Mouse (Mus musculus): ENCODE measurements around the gene Ranbp9. TPM values are rescaled to one million over a fixed set of nuclear protein-coding genes. Genes with fewer than 3 reads are reported as not detected.

The Ranbp9 gene
- total and polyA plus RNA-seq, 3 experiments: 66.3 to 132 (median 81.0) TPM

DNA sequence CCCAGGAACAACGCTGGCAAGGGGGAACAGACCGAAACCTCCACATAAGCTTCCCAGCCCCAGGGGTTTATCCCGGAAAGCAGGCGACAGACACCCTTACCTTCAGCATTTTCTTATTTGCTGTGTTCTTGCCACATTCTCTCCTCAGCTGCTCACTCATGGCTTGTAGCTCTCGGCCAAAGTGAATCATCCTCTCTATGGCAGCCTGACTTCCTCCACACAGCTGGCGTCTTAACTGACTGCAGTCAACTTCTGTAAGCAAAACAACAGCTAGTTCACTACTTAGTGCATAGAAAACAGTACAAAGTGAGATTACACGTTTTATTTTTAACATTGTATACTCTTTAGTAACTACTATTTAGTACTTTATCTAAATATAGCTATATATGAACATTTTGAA, 68.8 kb downstream of the Ranbp9 start:
- Histone ChIP-seq H3K4me1 (ENCODE audit: insufficient read depth, low read depth, low read length) (no peaks in the 10 kb centered on the region), H3K9me3 (replicated peaks) (no peaks in the 10 kb centered on the region), H3K4me3 (ENCODE audit: low read depth, low read length) (no peak overlapping the region), H3K36me3 (replicated peaks) (peaks cover 81% of the 10 kb centered on the region), H3K27me3 (ENCODE audit: insufficient read depth, low read length) (no peaks in the 10 kb centered on the region)
- no peak for TF ChIP-seq GATA1 (IDR thresholded peaks at IDR 0.05; ENCODE audit: borderline replicate concordance, low read length)
- no peak for TF ChIP-seq POLR2AphosphoS5 (IDR thresholded peaks at IDR 0.05; ENCODE audit: insufficient replicate concordance, low read depth, low read length)
- TF ChIP-seq GATA2 (IDR thresholded peaks at IDR 0.05; ENCODE audit: borderline replicate concordance, low read depth, low read length): no peak
- TF ChIP-seq CTCF (IDR thresholded peaks at IDR 0.05; ENCODE audit: low read depth, low read length): no peak
- no peak for TF ChIP-seq TAL1 (conservative IDR thresholded peaks at IDR 0.05; ENCODE audit: low read depth, low read length)
- ATAC-seq (ENCODE audit: extremely low read depth, insufficient number of reproducible peaks, low FRiP score, poor library complexity, severe bottlenecking) (no peak), DNase-seq (ENCODE audit: low spot score) (no peak)

DNA sequence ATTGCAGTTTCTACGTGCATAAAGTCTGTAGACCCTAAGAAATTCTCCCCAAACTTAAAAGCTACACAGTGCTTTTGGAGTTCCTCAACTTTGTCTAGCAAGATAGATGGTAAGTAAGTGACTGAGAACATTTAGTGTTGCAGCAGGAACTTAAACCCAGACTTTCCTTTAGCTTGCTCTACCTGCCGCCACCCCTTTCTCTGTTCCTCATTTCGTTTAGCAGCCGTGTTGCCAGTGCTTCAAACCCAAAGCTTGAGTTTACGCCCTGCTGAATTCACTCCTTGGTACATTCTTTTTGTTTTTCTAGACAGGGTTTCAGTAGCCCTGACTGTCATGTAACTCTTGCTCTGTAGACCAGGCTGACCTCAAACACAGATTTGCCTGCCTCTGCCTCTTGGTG, 81.5 kb downstream of the Ranbp9 start:
- H3K27me3 ChIP-seq (ENCODE audit: insufficient read depth, low read length): no peaks in the 10 kb centered on the region
- H3K4me1 ChIP-seq (ENCODE audit: insufficient read depth, low read depth, low read length): peaks cover 21% of the 10 kb centered on the region
- H3K36me3 ChIP-seq (replicated peaks): peaks cover 65% of the 10 kb centered on the region
- TF ChIP-seq CTCF (IDR thresholded peaks at IDR 0.05; ENCODE audit: low read depth, low read length) (no peak), TAL1 (conservative IDR thresholded peaks at IDR 0.05; ENCODE audit: low read depth, low read length) (no peak), GATA1 (IDR thresholded peaks at IDR 0.05; ENCODE audit: borderline replicate concordance, low read length) (no peak), POLR2AphosphoS5 (IDR thresholded peaks at IDR 0.05; ENCODE audit: insufficient replicate concordance, low read depth, low read length) (no peak), GATA2 (IDR thresholded peaks at IDR 0.05; ENCODE audit: borderline replicate concordance, low read depth, low read length) (no peak)
- peak; percentile 8 for DNase-seq (ENCODE audit: low spot score)
- H3K4me3 ChIP-seq (ENCODE audit: low read depth, low read length): peak overlapping the region; percentile 94
- ATAC-seq (ENCODE audit: extremely low read depth, insufficient number of reproducible peaks, low FRiP score, poor library complexity, severe bottlenecking): no peak
- H3K9me3 ChIP-seq (replicated peaks): no peaks in the 10 kb centered on the region

GRCm38 (mm10) chr13:43398297-43399080, 82.6 kb downstream of the Ranbp9 start, which contains the start of gene Nol7:
Gene Nol7 (plus strand): TSS chr13:43398390.
- TF ChIP-seq GATA2 (IDR thresholded peaks at IDR 0.05; ENCODE audit: borderline replicate concordance, low read depth, low read length) (no peak), POLR2AphosphoS5 (IDR thresholded peaks at IDR 0.05; ENCODE audit: insufficient replicate concordance, low read depth, low read length) (no peak), CTCF (IDR thresholded peaks at IDR 0.05; ENCODE audit: low read depth, low read length) (peak; percentile 30; the same call in 1 of the 2 replicates)
- Histone ChIP-seq H3K27me3 (ENCODE audit: insufficient read depth, low read length) (no peaks in the 10 kb centered on the region), H3K36me3 (replicated peaks) (peaks cover 55% of the 10 kb centered on the region), H3K4me1 (ENCODE audit: insufficient read depth, low read depth, low read length) (peaks cover 21% of the 10 kb centered on the region), H3K9me3 (replicated peaks) (0 out of 2 replicates have a peak, but pooled peaks cover 3% of the 10 kb centered on the region), H3K4me3 (ENCODE audit: low read depth, low read length) (peak within 1 kb of the TSS; percentile 94)
- peak; percentile 91 for DNase-seq (ENCODE audit: low spot score)
- peak; percentile 84 for ATAC-seq (ENCODE audit: extremely low read depth, insufficient number of reproducible peaks, low FRiP score, poor library complexity, severe bottlenecking)

DNA sequence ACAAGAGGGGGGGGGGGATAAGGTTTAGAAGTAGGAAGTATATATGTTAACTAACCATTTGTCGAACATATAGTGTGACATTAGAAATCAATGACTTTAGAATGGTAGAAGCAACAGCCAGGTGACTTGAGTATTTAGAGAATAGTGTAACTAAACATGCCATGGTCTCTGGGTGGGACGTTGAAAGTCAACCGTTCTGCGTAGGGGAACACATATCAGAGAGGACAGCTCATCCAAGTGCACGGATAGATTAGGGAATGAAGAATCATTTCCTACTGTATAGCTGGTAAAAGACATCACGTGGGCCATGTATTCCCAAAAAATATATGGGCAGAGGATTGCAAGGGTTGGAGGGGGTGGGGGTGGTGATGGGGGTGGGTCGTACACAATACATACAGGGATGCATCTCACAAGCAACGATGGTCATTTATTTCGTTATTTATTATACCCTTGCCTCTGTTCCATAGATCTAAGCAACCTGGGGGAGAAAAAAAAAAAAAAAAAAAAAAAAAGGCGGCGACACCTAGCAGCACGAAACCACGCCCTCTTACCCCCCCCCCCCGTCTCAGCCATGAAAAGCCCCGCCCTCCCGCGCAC, 83.3 kb downstream of the Ranbp9 start:
- H3K4me3 ChIP-seq (ENCODE audit: low read depth, low read length): peak overlapping the region; percentile 94; the same call in 1 of the 2 replicates
- DNase-seq (ENCODE audit: low spot score) (no peak), ATAC-seq (ENCODE audit: extremely low read depth, insufficient number of reproducible peaks, low FRiP score, poor library complexity, severe bottlenecking) (no peak)
- peaks cover 21% of the 10 kb centered on the region for H3K4me1 ChIP-seq (ENCODE audit: insufficient read depth, low read depth, low read length)
- no peaks in the 10 kb centered on the region for H3K27me3 ChIP-seq (ENCODE audit: insufficient read depth, low read length)
- peaks cover 48% of the 10 kb centered on the region for H3K36me3 ChIP-seq (replicated peaks)
- 0 out of 2 replicates have a peak, but pooled peaks cover 3% of the 10 kb centered on the region for H3K9me3 ChIP-seq (replicated peaks)
- TF ChIP-seq GATA2 (IDR thresholded peaks at IDR 0.05; ENCODE audit: borderline replicate concordance, low read depth, low read length): no peak
- TF ChIP-seq GATA1 (IDR thresholded peaks at IDR 0.05; ENCODE audit: borderline replicate concordance, low read length): no peak
- TF ChIP-seq CTCF (IDR thresholded peaks at IDR 0.05; ENCODE audit: low read depth, low read length): no peak
- no peak for TF ChIP-seq POLR2AphosphoS5 (IDR thresholded peaks at IDR 0.05; ENCODE audit: insufficient replicate concordance, low read depth, low read length)
- TF ChIP-seq TAL1 (conservative IDR thresholded peaks at IDR 0.05; ENCODE audit: low read depth, low read length): no peak

- ATAC-seq (ENCODE audit: extremely low read depth, insufficient number of reproducible peaks, low FRiP score, poor library complexity, severe bottlenecking): no peak
- no peaks in the 10 kb centered on the region for H3K36me3 ChIP-seq (replicated peaks)
- no peak for DNase-seq (ENCODE audit: low spot score)
- peaks cover 3% of the 10 kb centered on the region for H3K27me3 ChIP-seq (ENCODE audit: insufficient read depth, low read length)
- TF ChIP-seq TAL1 (conservative IDR thresholded peaks at IDR 0.05; ENCODE audit: low read depth, low read length) (no peak), CTCF (IDR thresholded peaks at IDR 0.05; ENCODE audit: low read depth, low read length) (no peak), POLR2AphosphoS5 (IDR thresholded peaks at IDR 0.05; ENCODE audit: insufficient replicate concordance, low read depth, low read length) (no peak)
- no peak overlapping the region for H3K4me3 ChIP-seq (ENCODE audit: low read depth, low read length)
- no peaks in the 10 kb centered on the region for H3K4me1 ChIP-seq (ENCODE audit: insufficient read depth, low read depth, low read length)
- no peaks in the 10 kb centered on the region for H3K9me3 ChIP-seq (replicated peaks)
Measured at GRCm38 (mm10) chr13:43385321-43385720, 95.8 kb downstream of the Ranbp9 start.

DNA sequence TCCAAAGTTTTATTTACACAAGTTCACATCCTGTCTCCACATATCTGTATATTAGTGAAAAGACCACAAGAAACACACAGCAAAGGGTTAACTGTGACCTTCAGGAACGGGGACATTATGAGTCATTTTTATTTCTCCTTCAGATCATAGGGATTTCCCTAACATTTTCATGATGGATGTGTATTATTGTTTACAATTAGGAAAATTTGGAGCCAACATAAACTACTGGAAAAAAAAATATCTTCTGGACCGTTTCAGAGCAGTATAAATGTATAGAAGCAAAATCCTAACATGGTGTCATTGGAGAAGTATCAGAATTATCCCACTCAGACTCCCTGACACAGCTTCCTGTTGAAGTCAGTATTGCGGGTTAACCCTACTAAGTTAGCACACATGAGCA, 101.1 kb downstream of the Ranbp9 start:
- DNase-seq (ENCODE audit: low spot score) (no peak), ATAC-seq (ENCODE audit: extremely low read depth, insufficient number of reproducible peaks, low FRiP score, poor library complexity, severe bottlenecking) (no peak)
- no peak overlapping the region for H3K4me3 ChIP-seq (ENCODE audit: low read depth, low read length)
- TF ChIP-seq GATA1 (IDR thresholded peaks at IDR 0.05; ENCODE audit: borderline replicate concordance, low read length): no peak
- no peak for TF ChIP-seq CTCF (IDR thresholded peaks at IDR 0.05; ENCODE audit: low read depth, low read length)
- no peak for TF ChIP-seq POLR2AphosphoS5 (IDR thresholded peaks at IDR 0.05; ENCODE audit: insufficient replicate concordance, low read depth, low read length)
- no peak for TF ChIP-seq GATA2 (IDR thresholded peaks at IDR 0.05; ENCODE audit: borderline replicate concordance, low read depth, low read length)
- no peak for TF ChIP-seq TAL1 (conservative IDR thresholded peaks at IDR 0.05; ENCODE audit: low read depth, low read length)
- H3K27me3 ChIP-seq (ENCODE audit: insufficient read depth, low read length): peaks cover 3% of the 10 kb centered on the region
- no peaks in the 10 kb centered on the region; the same call in 1 of the 2 replicates for H3K9me3 ChIP-seq (replicated peaks)
- peaks cover 12% of the 10 kb centered on the region for H3K36me3 ChIP-seq (replicated peaks)
- H3K4me1 ChIP-seq (ENCODE audit: insufficient read depth, low read depth, low read length): no peaks in the 10 kb centered on the region

All from G1E (cell line).